Mouse (Mus musculus): ENCODE measurements at regions not wholly inside any gene's neighbourhood (a gene's known extent, or its start where the extent isn't known, plus 50 kb on each side); places are given as distances from the start of the nearest gene placed in this dataset.

DNA sequence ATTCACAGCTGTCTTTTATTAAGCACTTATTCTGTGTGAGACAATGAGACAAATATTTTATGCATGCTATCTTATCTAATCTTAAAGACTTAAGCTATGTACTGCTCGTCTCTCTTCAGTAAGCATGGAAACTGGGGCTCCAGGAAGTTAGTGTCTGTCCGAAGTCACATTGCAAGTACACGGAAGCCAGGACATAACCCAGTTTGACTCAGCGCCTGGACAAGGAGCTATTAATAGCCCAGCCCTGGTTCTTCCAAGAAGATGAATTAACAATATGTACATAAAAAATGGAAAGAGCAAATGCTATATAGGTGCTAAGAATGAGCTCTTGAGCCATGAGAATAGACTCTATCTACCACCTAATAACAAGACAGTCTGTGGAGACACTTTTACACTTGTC, 85.2 kb upstream of the Col24a1 start:
- H3K9me3 ChIP-seq (ENCODE audit: control insufficient read depth, low read length): no peaks in the 10 kb centered on the region
- no peak overlapping the region for H3K4me2 ChIP-seq (ENCODE audit: low read depth)
- no peak overlapping the region for H3K4me3 ChIP-seq (ENCODE audit: low read depth, low read length)
- WGBS: 83% methylated on average over 4 of the region's 4 CpGs
- no peak overlapping the region for H3K27ac ChIP-seq (ENCODE audit: low read depth, low read length)
- ATAC-seq (ENCODE audit: insufficient read depth, low FRiP score, low TSS enrichment) (no peak), DNase-seq (ENCODE audit: low spot score) (no peak)
- no peaks in the 10 kb centered on the region for H3K27me3 ChIP-seq (ENCODE audit: control insufficient read depth, insufficient read depth, low read length)
- no peaks in the 10 kb centered on the region for H3K36me3 ChIP-seq (ENCODE audit: control insufficient read depth, insufficient read depth, low read length)
- no peaks in the 10 kb centered on the region for H3K4me1 ChIP-seq (ENCODE audit: control insufficient read depth, insufficient read depth, low read length)
- no peak overlapping the region for H3K9ac ChIP-seq (ENCODE audit: low read length)

DNA sequence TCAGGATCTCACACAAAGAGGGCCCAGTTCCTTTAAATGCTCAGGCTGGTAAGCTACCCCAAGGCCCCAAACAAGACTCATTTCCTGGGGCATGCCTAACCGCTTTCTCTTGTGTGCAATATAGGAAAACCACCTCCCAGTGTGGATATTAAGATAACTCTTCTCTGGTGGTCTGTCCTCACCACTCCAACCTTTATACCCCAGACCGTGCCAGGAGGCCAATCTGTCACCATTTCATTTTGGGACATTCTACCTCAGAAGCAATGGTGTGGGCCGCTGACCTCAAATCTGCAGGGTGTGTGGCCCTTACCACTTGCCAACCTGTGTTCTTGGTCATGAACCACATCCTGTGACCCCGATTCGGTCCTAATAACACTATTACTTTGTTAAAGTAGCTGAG, 82.1 kb upstream of the Col24a1 start:
- no peak overlapping the region for H3K4me3 ChIP-seq (ENCODE audit: low read depth, low read length)
- ATAC-seq (ENCODE audit: insufficient read depth, low FRiP score, low TSS enrichment) (no peak), DNase-seq (ENCODE audit: low spot score) (no peak)
- H3K27ac ChIP-seq (ENCODE audit: low read depth, low read length): no peak overlapping the region
- no peak overlapping the region for H3K9ac ChIP-seq (ENCODE audit: low read length)
- H3K27me3 ChIP-seq (ENCODE audit: control insufficient read depth, insufficient read depth, low read length): no peaks in the 10 kb centered on the region
- H3K36me3 ChIP-seq (ENCODE audit: control insufficient read depth, insufficient read depth, low read length): no peaks in the 10 kb centered on the region
- no peak overlapping the region for H3K4me2 ChIP-seq (ENCODE audit: low read depth)
- H3K9me3 ChIP-seq (ENCODE audit: control insufficient read depth, low read length): no peaks in the 10 kb centered on the region
- WGBS: 94% methylated on average over 5 of the region's 5 CpGs
- H3K4me1 ChIP-seq (ENCODE audit: control insufficient read depth, insufficient read depth, low read length): no peaks in the 10 kb centered on the region

DNA sequence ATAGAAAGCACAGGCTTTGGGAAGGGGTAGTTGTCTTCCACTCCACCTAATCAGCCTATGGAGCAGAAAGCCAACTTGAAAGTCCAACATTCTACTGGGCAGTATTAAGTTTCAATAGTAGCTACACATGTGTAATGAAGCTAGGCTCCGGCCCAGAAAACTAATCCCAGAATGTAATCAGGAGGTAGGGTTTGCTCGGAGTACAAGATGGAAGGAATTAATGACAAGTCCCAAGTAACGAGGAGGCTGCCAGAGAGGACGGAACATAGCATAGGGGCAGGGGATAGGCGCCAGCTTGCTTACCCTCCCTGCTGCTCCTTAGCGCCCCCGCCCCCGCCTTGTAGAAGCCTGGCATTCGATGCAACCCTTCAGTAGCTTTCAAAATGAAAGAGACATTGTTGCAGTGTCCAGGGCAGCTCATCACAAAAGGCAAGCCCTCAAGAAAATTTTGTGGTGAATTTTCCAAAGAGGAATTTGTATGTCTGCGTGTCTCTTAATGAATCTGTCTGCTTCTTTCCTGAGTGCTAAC, 75.2 kb upstream of the Col24a1 start:
- DNase-seq (ENCODE audit: low spot score): no peak
- WGBS: 85% methylated on average over 10 of the region's 10 CpGs
- H3K9ac ChIP-seq (ENCODE audit: low read length): no peak overlapping the region
- no peaks in the 10 kb centered on the region for H3K9me3 ChIP-seq (ENCODE audit: control insufficient read depth, low read length)
- no peak overlapping the region for H3K27ac ChIP-seq (ENCODE audit: low read depth, low read length)
- no peaks in the 10 kb centered on the region for H3K4me1 ChIP-seq (ENCODE audit: control insufficient read depth, insufficient read depth, low read length)
- no peak for ATAC-seq (ENCODE audit: insufficient read depth, low FRiP score, low TSS enrichment)
- no peaks in the 10 kb centered on the region for H3K27me3 ChIP-seq (ENCODE audit: control insufficient read depth, insufficient read depth, low read length)
- no peak overlapping the region for H3K4me2 ChIP-seq (ENCODE audit: low read depth)
- H3K36me3 ChIP-seq (ENCODE audit: control insufficient read depth, insufficient read depth, low read length): no peaks in the 10 kb centered on the region
- H3K4me3 ChIP-seq (ENCODE audit: low read depth, low read length): no peak overlapping the region

- Histone ChIP-seq H3K9ac (ENCODE audit: low read length) (no peak overlapping the region), H3K36me3 (ENCODE audit: control insufficient read depth, insufficient read depth, low read length) (no peaks in the 10 kb centered on the region), H3K9me3 (ENCODE audit: control insufficient read depth, low read length) (no peaks in the 10 kb centered on the region), H3K27ac (ENCODE audit: low read depth, low read length) (no peak overlapping the region), H3K4me1 (ENCODE audit: control insufficient read depth, insufficient read depth, low read length) (no peaks in the 10 kb centered on the region), H3K4me2 (ENCODE audit: low read depth) (no peak overlapping the region), H3K4me3 (ENCODE audit: low read depth, low read length) (no peak overlapping the region), H3K27me3 (ENCODE audit: control insufficient read depth, insufficient read depth, low read length) (no peaks in the 10 kb centered on the region)
- DNase-seq (ENCODE audit: low spot score) (no peak), ATAC-seq (ENCODE audit: insufficient read depth, low FRiP score, low TSS enrichment) (no peak)
- WGBS: 76% methylated on average over 1 of the region's 1 CpGs
Measured at GRCm38 (mm10) chr3:145222922-145223321, 69.3 kb upstream of the Col24a1 start.

DNA sequence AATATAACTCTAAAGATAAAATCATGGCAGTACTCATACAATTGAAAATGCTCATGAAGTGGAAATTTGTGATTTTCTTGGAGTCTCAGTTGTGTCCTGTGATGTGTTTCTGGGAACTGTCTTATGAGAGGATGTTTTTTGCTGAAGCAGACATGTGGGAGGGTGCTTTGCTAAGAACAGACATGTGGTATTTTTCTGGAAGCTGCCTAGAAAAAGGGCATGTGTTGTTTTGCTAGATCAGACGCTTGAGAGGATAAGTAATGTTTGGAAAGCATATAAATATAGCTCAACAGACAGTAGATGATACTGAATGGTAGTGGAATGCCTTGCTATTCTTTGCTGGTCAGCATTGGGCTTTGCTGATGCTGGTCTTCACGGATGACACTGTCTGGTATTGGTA, 68.2 kb upstream of the Col24a1 start:
- Histone ChIP-seq H3K4me1 (ENCODE audit: control insufficient read depth, insufficient read depth, low read length) (no peaks in the 10 kb centered on the region), H3K27me3 (ENCODE audit: control insufficient read depth, insufficient read depth, low read length) (no peaks in the 10 kb centered on the region), H3K36me3 (ENCODE audit: control insufficient read depth, insufficient read depth, low read length) (no peaks in the 10 kb centered on the region), H3K9ac (ENCODE audit: low read length) (no peak overlapping the region), H3K4me3 (ENCODE audit: low read depth, low read length) (no peak overlapping the region), H3K27ac (ENCODE audit: low read depth, low read length) (no peak overlapping the region), H3K9me3 (ENCODE audit: control insufficient read depth, low read length) (no peaks in the 10 kb centered on the region), H3K4me2 (ENCODE audit: low read depth) (no peak overlapping the region)
- WGBS: 80% methylated on average over 2 of the region's 2 CpGs
- ATAC-seq (ENCODE audit: insufficient read depth, low FRiP score, low TSS enrichment) (no peak), DNase-seq (ENCODE audit: low spot score) (no peak)

GRCm38 (mm10) chr3:145230721-145231120, 61.6 kb upstream of the Col24a1 start:
- WGBS: 62% methylated on average over 6 of the region's 6 CpGs
- no peaks in the 10 kb centered on the region for H3K4me1 ChIP-seq (ENCODE audit: control insufficient read depth, insufficient read depth, low read length)
- ATAC-seq (ENCODE audit: insufficient read depth, low FRiP score, low TSS enrichment) (no peak), DNase-seq (ENCODE audit: low spot score) (peak; percentile 39)
- no peak overlapping the region for H3K4me3 ChIP-seq (ENCODE audit: low read depth, low read length)
- no peaks in the 10 kb centered on the region for H3K9me3 ChIP-seq (ENCODE audit: control insufficient read depth, low read length)
- H3K27me3 ChIP-seq (ENCODE audit: control insufficient read depth, insufficient read depth, low read length): no peaks in the 10 kb centered on the region
- no peak overlapping the region for H3K4me2 ChIP-seq (ENCODE audit: low read depth)
- H3K36me3 ChIP-seq (ENCODE audit: control insufficient read depth, insufficient read depth, low read length): no peaks in the 10 kb centered on the region
- no peak overlapping the region for H3K9ac ChIP-seq (ENCODE audit: low read length)
- H3K27ac ChIP-seq (ENCODE audit: low read depth, low read length): no peak overlapping the region

- H3K4me1 ChIP-seq (ENCODE audit: control insufficient read depth, insufficient read depth, low read length): no peaks in the 10 kb centered on the region
- H3K4me2 ChIP-seq (ENCODE audit: low read depth): no peak overlapping the region
- 66% methylated on average over 5 of the region's 5 CpGs for WGBS
- no peaks in the 10 kb centered on the region for H3K9me3 ChIP-seq (ENCODE audit: control insufficient read depth, low read length)
- no peak overlapping the region for H3K4me3 ChIP-seq (ENCODE audit: low read depth, low read length)
- no peak overlapping the region for H3K9ac ChIP-seq (ENCODE audit: low read length)
- no peaks in the 10 kb centered on the region for H3K36me3 ChIP-seq (ENCODE audit: control insufficient read depth, insufficient read depth, low read length)
- no peaks in the 10 kb centered on the region for H3K27me3 ChIP-seq (ENCODE audit: control insufficient read depth, insufficient read depth, low read length)
- ATAC-seq (ENCODE audit: insufficient read depth, low FRiP score, low TSS enrichment) (no peak), DNase-seq (ENCODE audit: low spot score) (no peak)
- no peak overlapping the region for H3K27ac ChIP-seq (ENCODE audit: low read depth, low read length)
Measured at GRCm38 (mm10) chr3:145242138-145242537, 50.1 kb upstream of the Col24a1 start.

Data from neural tube, embryonic 11.5 days (tissue).